Mouse (Mus musculus) layer of hippocampus, adult 8-10 months (tissue): ENCODE measurements around the gene Tmem131l. TPM values are rescaled to one million over a fixed set of nuclear protein-coding genes. Genes with fewer than 3 reads are reported as not detected.
"Not testable (repeated sequence)": the region's sequence is repeated elsewhere in the genome, so short reads cannot be mapped to it uniquely, and the experiment has no call there.

Source experiments
- DNase-seq, 2 experiments: peaks; one replicate each; pipeline ENCODE4 v3.0.0; 2022; ENCODE audit warnings: low spot score in 2 of 2
- total RNA-seq, 4 experiments: library from RNA; stranded (reverse); gene quantifications; 2 replicates each; pipeline ENCODE4 v1.2.4; 2022

Tmem131l gene
- total RNA-seq, 4 experiments from 2014 or later, result 22.9 to 42.8 (median 31.5) TPM

DNA sequence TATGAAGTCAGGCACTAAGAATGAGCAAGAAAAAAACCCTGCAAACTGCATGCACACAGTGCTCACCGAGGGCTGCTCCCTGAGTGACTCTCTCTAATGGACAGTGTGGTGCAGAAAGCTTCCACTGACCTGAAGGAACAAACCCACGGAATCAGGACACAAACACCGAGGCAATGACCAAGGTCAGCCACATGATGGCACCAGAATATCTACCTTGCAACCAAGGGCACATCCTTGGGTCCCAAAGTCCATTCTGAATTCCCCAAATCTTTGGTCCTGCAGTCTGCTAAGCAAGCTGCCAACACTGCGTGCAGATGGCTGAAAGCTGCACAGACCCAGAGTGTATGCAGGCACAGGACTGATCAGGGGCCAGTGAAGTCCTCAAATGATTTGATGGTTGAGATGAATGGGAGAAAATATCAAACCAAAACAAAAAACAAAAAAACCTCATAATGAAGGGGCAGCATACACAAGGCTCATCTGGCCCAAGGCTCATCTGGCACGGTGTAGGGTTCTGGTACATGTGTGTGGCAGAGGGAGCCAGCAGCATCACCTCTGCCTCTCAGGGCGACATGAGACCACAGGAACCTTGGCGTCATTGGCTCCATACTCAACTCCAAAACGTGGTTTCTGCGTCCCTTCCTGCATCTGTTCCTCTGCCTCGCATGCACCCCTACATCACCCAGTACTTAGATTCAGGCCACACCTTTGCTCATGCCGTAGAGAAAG, 124.0 kb downstream of the Tmem131l start:
- DNase-seq, result peak in 1 of 2 experiments; percentile 24

DNA sequence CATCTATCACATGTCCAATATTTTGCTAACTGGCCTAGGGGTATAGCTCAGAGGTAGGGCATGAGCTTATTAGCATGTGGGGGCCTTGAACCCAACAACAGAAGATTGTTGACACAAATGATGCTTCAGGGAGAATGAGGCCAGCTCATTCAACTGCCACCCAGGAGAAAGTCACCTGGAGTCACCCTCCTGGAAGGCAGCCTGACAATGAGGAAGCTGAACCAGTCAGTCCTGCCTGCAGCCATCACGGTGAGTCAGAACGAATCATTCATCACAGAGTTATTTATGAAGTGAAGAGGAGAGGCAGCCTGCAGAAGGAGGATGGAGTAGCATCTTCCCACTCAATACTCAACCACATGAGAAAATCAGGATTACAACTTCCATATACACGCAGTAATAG, 124.9 kb downstream of the Tmem131l start:
- no peak for DNase-seq

DNA sequence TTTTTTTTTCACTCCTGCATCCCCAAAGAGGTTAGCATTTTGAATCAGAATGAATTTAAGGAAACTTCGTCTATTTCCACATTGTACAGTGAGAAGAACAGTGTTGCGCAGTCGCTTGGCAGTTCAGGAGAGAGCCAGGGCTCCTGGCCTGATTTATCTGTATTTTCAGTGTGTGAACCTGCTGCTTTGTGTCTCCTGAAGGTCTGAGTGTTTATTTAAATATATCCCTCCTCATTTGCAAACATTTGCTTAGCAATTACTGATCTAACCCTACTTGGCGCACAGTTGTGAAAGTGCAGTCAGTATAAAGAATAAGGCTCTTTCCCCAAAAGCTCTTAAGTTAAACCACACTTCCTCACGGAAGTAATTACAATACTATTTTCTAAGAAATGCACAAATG, 129.3 kb downstream of the Tmem131l start:
- DNase-seq, result no peak

DNA sequence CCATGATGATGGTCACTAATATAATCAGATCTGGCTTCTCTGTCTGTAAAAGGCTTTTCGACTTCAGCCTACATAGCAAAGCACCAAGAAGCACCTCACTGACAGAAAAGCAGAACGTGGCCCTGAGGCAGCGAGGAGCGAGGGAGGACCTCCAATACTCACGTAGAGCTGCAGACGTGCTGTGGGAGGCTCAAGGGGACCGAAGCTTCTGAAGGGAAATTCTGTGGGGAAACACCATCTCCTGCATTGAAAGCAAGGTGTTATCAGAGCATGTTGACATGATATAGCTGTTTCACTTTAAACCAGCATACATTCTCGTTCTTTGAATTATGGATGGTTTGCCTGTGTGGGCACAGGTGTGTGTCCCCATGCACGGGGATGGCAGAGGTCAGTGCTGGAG, 133.8 kb downstream of the Tmem131l start:
- DNase-seq, result no peak

DNA sequence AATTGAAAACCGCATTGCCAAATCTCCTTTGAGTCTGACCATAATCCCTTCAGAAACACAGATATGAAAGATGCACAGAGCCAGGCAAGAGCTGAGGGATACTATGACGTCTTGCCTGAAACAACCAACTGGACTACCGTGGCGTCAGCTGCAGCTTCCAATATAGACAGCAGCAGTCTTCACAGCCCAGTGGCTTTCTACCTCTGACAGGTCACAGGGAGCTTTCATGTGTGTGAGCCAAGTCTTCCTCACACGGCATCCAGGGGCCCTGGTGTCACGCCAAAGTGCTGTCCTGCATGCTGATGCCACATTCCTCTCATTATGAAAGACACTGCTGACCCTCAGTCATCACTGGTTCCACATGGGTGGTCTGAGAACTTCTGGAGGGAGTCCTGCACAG, 134.8 kb downstream of the Tmem131l start:
- no peak for DNase-seq

DNA sequence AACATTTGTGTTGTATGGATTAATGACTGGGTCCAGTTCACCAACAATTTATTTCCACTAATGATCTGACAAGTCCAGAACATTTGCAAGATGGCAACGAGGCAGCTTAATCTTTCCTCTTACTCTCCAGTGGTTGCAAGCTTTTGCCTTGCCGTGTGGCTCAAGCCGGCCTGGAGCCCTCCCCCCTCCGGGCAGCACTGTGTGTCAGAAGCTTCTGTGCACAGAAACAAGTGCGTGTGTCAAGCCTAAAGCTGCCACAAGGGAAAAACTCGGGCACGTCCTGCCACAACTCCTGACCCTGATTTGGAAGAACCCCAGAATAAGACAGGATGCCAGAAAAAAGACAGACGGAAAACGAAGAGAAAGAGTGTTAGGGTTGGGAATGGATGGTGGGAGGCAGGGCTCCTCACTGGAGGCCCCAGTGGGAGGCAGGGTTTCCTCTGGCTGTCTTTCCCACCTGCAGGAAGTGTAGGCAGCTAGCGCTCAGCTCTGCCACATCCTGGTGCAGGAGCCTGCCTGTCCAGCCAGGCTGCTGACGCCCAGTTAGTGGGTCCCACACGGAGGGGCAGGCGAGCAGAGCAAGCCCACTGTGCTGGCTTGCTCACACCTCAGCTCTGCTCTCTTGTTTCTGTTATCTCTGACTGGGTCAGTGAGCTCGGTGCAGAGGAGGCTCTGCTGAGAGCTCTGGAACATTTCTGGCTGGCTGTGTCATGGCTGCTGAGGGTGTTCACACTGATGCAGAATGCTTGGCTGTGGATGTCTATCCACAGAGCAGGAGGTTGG, 135.6 kb downstream of the Tmem131l start:
- no peak for DNase-seq

DNA sequence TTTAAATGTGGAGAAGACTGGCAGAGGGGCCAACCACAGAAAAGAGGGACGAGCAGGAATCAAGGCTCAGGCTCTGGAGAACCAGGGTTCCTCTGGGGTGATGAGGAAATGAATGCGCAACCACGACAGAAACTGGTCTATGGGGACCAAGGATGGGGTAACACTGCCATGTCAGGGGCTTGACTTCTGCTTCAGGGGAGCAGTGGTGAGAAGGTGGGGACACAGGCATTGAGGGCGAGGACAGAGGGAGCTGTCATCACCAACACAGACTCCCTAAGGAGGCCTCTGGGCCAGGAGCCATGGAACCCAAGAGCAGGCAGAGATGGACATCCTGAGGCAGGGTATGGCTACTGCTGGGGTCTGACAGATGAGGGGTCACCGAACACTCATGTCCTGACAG, 137.0 kb downstream of the Tmem131l start:
- no peak for DNase-seq

DNA sequence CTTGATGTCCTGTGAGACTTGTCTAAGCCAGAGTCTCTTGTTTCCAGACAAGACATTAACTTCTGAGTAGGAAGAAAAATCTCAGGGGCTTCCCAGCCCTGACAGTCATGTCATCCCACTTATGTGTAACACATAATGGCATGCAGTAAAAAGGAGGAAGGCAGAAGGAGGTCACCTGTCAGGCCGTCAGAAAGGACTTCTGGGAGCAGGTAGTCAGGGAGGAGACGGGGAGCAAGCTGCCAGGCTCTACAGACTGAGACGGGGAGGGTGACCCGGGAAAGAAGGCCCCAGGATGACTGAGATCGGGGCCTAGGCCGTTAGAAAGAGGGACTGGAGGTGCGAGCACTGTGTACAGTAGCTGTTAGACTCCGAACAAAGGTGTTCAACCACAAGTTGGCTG, 137.5 kb downstream of the Tmem131l start:
- no peak for DNase-seq

DNA sequence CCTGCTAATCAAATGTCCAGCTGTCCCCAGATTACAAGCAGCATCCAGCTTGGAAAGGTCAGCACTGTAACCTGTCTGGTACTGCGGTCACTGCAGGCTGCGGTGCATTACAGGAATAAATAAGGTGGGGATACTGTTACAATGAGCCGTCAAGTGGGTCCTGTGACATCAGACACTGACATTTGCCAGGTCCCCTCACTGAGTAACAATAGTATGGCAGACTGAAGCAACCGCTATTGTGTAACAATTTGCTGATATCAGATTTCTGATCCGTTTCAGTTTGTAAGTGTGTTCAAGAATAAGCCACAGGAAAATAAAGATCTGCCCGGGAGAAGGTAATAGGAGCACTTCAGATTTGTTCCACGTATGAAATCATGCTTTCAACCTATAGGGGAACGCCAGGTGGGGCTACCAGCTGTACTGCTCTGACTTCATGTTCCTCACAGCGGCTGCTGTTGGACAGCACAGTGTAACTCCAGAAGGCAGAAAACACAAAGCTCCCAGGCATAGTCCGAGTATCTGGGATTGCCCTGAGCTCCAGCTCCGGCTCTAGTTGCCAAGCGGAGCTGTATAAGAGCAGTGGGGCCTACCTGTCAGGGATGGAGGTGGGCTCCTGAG, 139.1 kb downstream of the Tmem131l start:
- DNase-seq, result no peak

DNA sequence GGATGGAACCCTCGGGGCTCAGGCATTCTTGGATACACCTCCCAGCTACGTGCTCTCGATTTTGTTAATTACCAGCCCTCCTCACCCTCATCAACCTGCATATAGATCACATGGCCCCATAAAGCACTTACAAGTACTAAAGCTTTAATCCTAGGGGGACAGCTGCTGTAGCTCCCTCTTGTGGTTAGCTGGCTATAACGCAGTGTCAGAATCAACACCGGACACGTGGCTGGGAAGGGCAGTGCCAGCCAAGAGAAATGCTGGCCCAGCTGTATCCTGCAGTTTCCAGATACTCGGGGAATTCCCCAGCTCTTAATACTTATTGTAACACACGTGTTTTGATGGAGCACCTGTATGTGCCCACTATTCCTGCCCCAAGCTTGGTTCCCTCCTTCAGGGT, 140.4 kb downstream of the Tmem131l start:
- peak in 1 of 2 experiments; percentile 41 for DNase-seq

DNA sequence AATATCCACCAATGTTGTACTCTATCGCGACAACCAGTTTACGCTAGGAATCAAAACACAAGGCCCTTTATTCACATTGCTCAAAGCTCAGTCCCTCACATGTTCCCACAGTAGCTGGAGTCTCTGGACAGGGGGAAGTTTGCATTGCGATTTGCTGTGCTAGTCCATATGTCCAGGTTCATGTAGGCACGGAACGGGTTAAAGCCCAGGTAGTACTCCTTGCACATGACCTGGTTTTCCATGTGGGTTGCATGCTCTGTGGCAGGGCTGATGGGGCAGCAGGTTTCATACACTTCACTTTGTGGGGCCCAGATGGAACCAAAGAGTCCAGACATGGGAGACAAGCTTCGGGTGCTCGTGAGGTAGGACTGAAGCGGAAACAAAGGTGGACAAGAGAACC, 141.7 kb downstream of the Tmem131l start:
- DNase-seq, result no peak

DNA sequence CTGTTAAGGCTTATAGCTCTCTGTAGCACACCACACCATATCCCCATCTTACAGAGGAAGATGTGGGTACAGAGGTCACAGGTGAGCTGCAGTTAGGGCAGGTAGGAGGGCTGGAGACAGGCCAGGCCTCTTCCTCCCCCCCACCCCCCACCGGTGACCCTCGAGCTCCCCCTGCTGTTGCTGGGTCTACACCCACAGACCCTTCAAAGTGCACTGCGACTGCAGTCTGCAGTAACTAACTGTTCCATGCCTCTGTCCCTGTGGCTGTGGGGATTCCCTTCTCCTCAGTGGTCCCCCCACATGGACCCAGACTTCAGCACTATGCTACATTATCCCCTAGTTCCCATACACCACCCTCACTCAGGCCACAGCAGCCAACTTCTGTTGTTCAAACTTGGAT, 144.2 kb downstream of the Tmem131l start:
- no peak for DNase-seq

DNA sequence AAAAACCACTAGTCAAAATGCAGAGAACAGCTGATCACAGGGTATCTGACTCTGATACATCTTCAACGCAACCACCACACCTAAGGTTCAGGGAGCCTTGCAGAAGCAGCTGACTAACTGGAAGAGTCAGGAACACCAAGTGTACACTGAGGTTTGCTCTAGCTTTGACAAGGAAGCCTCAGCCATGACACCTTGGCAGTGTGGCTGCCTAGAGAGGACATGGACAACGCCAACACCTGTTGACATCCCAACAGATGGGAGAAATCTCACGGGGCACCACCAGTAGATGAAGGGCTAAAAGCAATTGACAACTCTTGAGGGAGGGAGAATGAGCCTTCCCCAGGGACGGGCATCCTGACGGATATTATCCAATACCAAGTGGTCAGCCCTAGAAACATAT, 144.9 kb downstream of the Tmem131l start:
- no peak for DNase-seq

DNA sequence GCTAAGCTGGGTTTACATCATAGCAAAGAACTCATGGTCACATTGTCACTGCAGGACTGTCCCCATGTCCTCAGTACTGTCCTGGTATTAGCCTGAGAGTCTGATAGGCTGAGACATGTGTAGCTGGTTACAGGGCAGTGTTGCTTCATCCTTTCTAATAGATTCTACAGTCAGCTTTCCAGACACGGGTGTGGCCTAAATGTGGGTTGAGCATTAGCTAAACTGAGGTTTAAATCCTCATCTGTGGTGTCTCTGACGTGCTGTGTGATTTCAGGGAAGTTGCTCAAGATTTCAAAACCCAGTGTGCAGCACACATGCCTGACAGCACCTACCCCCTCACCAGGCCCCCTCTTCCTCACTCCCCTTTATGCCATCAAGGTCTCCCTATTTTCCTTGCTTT, 154.8 kb downstream of the Tmem131l start:
- DNase-seq, result no peak

DNA sequence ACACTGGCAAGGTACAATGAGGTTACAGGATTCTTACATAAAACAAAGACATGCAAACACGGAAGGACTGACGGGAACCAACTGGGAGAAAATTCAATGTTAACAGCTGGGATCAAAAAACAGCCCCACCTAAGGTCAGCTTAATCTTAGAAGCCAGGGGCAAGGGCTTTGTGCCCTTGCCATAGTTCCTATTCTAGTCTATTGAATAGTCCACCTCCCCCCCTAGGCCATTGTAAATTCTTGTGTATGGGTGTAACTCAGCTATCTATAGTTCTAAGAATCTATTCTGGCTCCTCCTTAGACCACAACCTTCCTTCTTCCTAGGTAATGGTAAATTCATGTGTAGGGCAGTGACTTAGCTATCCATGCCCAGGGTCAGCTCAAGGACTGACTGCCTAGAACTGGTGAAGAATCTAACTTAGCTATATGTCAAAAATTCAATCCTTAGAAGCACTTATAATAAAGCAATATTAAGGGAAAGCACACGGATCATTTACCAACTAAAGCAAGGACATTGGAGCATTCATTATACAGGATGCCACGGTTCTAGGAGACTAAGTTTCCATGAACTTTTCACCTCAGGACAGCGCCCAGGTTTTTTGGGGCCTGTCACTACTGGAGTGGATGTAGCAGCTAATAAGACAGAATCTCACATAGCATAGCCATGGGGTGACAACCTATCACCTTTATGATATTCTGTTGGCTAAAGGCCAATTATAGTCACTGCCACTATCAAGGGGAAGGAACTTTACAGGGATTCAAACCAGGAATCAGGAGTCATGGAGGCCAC, 160.5 kb downstream of the Tmem131l start:
- not testable (repeated sequence) for DNase-seq

DNA sequence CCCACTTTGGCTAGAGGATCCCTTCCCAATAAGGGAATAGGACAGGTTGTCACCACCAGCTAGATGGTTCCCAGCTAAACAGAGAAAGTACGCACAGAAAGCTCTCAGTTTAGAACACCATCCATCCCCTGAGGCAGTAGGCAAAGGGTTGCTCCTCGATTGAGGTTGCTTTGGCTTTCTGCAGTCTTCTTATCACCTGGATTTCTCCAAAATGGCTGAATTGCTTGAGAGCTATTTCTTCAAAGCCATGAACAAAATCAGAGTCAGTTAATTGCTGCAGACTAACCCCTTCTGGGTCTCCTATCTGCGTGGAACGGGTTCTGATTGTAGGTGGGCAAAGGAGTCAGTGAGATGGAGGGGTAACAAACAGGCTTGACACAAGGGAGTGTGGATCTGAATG, 161.2 kb downstream of the Tmem131l start:
- no peak for DNase-seq

DNA sequence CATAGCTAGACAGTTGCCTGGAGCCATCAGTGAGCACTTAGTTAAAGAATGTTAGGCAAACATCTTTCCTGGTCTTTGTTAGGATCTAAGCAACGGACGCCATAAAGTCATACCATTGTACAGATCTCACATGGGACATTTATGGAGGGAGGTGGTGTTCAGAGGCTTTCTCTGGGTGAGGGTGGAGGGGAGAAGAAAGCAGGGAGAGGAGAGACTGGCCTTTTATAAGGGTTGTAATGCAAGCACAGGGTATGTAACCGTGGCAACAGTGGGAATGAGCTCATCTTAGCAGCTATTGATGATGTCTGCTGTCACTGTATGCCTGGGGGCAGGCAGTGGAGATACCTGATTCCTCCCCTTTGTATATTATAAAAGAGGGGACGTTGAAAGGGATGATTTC, 163.7 kb downstream of the Tmem131l start:
- DNase-seq, result no peak

DNA sequence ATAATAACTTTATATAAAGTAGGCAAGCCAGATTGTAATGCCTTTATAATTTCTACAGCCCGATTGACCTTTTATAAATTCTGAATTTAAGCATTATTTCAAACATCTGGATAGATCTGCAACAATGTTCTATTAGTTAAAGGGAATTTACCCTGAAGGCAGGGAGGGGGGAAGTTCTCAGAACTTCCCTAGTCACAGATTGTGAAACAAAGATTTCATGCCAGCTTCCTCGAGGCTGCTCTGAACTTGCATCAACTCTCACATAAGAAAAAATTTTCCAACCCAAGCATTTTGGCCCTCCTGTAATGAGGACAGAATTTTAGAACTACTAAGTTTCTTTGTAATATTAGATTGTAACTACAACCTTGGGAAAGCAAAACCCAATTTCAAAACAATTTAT, 164.9 kb downstream of the Tmem131l start:
- DNase-seq, result not testable (repeated sequence)

DNA sequence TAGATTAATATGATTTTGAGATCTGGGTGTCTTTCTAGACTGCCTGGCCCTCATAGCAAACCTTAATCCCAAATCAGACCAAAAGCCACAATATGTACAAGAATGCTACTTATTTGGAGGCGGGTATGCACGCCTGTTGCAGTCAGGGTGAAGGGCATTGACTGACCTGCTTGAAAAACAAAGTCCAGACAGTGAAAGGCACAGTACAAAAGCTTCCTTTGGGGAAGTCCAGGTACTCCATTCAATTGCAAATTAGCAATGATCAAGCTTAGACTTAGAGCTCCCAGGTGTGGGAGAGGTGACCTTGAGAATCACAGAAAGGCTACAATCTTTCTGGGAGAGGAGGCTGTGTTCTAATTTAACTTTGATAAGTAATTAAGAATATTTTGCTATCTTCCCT, 167.1 kb downstream of the Tmem131l start:
- not testable (repeated sequence) for DNase-seq

DNA sequence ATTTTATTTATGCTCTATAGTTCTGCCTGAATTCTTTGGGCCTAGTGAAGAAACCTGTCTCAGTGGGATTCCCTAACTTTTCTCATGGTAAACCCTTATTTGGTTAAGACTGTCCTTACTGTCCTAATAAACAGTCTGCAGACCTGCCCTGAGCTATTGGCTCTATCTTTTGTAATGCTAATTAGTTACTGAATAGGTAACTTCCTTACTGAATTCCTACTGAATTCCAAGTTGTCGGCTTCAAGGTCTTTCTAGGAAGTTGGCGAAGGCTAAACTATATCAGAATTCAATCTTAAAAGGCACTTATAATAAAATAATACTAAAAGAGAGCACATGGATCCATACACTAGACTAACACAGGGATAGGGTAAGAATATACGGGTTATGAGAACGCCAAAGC, 168.0 kb downstream of the Tmem131l start:
- DNase-seq, result not testable (repeated sequence)

DNA sequence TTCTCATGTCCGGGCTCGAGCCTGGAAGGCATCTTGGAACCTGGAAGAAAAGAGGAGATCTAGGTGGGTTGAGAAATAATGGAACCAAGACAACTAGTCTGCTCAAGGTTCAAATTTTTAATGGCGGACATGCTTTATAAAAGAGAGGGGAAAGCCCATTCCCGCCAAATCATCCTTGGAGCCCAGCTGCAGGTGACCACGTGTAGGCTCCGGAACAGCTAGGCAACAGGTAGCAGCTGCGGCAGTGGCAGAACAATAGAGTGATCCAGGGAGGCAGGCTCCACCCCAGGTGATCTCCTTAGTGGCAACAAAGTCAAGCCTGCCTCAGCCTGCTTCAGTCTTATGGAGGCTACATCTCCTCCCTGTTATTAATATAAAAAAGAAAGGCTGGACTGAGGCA, 168.4 kb downstream of the Tmem131l start:
- DNase-seq, result not testable (repeated sequence)

DNA sequence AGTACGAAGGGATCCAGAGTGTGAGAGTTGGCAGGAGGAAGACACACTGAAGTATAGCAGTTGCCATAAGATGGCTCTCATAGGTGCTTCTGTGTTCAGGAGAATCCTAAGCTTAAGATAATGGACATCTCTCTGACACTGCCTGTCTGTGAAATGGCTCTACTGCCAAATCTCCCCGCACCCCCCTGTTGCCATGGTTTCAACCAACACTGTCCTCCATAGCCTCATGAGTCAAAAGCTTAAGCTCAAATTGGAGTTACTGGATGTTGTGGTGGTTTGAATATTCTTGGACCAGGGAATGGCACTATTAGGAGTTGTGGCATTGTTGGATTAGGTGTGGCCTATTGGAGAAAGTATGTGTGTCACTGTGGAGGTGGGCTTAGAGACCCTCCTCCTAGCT, 170.2 kb downstream of the Tmem131l start:
- DNase-seq, result no peak
